Mouse (Mus musculus) limb, embryonic 10.5 days (tissue): ENCODE measurements around the gene Pla2g4b. TPM values are rescaled to one million over a fixed set of nuclear protein-coding genes. Genes with fewer than 3 reads are reported as not detected.

Experiments used
- DNase-seq: peaks from one replicate; pipeline ENCODE4 v3.0.0-alpha.2; 2017; ENCODE audit warnings: low spot score
- H3K27ac ChIP-seq: fragments of 300-500 bp; sonication (generic); 2 replicates; pipeline ENCODE4 v1.5.1; 2016; ENCODE audit warnings: mild to moderate bottlenecking
- H3K27me3 ChIP-seq: fragments of 300-500 bp; sonication (generic); 2 replicates; pipeline ENCODE4 v1.6.1; 2016; ENCODE audit warnings: low read depth, mild to moderate bottlenecking; ENCODE audit not compliant: poor library complexity, severe bottlenecking
- H3K36me3 ChIP-seq: fragments of 300-500 bp; sonication (generic); 2 replicates; pipeline ENCODE4 v1.6.1; 2016; ENCODE audit warnings: mild to moderate bottlenecking, moderate library complexity
- H3K4me1 ChIP-seq: fragments of 300-500 bp; sonication (generic); 2 replicates; pipeline ENCODE4 v1.6.1; 2016
- H3K4me3 ChIP-seq: fragments of 300-500 bp; sonication (generic); 2 replicates; pipeline ENCODE4 v1.5.1; 2016; ENCODE audit warnings: mild to moderate bottlenecking, moderate library complexity
- H3K9me3 ChIP-seq: fragments of 300-500 bp; sonication (generic); replicated peaks from 2 replicates; pipeline ENCODE4 v1.6.1; 2016; ENCODE audit warnings: mild to moderate bottlenecking
- WGBS: fragments of 180-500 bp; shearing (Covaris S2); methylation state at CpG from one replicate; pipeline ENCODE4 v1.1.7; 2016; 5-methylcytosine and 5-hydroxymethylcytosine counted together
- polyA plus RNA-seq: library from polyadenylated mRNA; unstranded; fragments of >200 nt; fragmentation: Nextera tagmentation; extraction: Ambion mirVana; gene quantifications from 2 replicates; pipeline ENCODE4 v1.2.1, GENCODE M21; 2016

The Pla2g4b gene
- polyA plus RNA-seq, 1 experiment from 2014 or later: 3.9 TPM

GRCm38 (mm10) chr2:120000882-120001584 is 32.2 kb upstream of the Pla2g4b start:
- Histone ChIP-seq H3K27ac (0 out of 2 replicates have a peak overlapping the region, but pooled peaks have one; percentile 34), H3K9me3 (no peaks in the 10 kb centered on the region), H3K4me1 (peaks cover 25% of the 10 kb centered on the region), H3K27me3 (no peaks in the 10 kb centered on the region), H3K4me3 (no peak overlapping the region), H3K36me3 (peaks cover 8% of the 10 kb centered on the region)
- no peak for DNase-seq
- 83% methylated on average over 3 of the region's 3 CpGs for WGBS

DNA sequence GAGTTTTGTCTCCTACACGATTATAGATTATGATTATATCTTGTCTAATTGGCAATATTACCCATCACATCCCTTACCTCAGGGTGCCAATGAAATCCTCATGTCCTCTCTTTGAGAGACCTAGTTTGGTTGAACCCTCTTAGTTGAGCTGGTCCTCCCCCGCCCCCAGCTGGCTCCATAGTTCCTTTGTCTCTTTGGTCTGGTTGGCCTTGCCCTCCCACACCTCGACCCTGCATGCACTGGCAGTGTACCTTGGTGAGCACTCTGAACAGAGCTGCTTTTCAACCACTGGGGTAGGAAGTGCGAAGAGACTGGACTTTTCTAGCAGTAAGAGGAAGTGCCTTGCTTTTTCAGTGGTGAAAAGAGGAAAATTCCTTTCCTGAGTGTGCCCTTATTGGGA is 31.3 kb upstream of the Pla2g4b start:
- peaks cover 8% of the 10 kb centered on the region for H3K36me3 ChIP-seq
- no peaks in the 10 kb centered on the region for H3K9me3 ChIP-seq
- no peaks in the 10 kb centered on the region for H3K27me3 ChIP-seq
- no peak overlapping the region for H3K27ac ChIP-seq
- 88% methylated on average over 4 of the region's 4 CpGs for WGBS
- no peak for DNase-seq
- H3K4me1 ChIP-seq: peaks cover 15% of the 10 kb centered on the region
- no peak overlapping the region for H3K4me3 ChIP-seq

DNA sequence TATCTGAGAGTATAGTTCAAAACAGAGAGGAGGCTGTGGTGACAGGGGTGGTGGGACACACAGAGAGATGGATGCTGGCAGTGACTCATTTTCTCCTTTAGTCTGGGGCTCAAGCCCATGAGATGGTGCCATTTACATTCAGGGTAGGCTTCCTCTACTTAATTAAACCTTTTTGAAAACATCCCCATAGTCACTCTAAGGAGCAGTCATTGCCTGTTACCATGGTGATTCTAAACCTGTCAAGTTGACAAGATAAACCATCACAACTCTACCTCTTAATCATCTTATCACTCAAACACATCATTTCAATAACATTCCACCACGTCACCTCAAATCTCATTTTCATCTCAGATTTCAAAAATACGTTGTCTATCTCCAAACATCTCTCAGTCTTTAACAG is 29.2 kb upstream of the Pla2g4b start:
- Histone ChIP-seq H3K27me3 (no peaks in the 10 kb centered on the region), H3K27ac (no peak overlapping the region), H3K36me3 (peaks cover 5% of the 10 kb centered on the region; the same call in 1 of the 2 replicates), H3K9me3 (no peaks in the 10 kb centered on the region), H3K4me3 (no peak overlapping the region), H3K4me1 (peaks cover 10% of the 10 kb centered on the region)
- WGBS: 94% methylated on average over 2 of the region's 2 CpGs
- DNase-seq: no peak

DNA sequence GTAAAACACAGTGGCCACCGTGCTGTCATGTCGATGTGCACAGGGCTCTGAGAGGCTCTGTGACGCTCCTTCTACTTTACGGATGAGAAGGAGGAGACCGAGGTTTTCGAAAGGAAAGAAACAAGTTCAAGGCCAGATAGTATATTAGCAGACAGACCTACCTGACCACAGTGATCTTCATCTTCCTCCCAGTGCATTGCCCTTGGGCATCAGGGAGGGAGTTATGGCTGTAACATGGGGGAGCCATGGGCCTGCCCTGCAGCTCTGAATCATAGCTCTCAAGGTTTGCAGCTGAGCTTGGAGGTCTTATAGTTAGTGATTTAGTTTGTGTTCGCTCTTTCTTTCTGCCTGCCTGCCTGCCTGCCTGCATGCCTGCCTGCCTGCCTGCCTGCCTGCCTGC is 26.5 kb upstream of the Pla2g4b start:
- H3K9me3 ChIP-seq: no peaks in the 10 kb centered on the region
- WGBS: 93% methylated on average over 7 of the region's 7 CpGs
- H3K36me3 ChIP-seq: peaks cover 2% of the 10 kb centered on the region; the same call in 1 of the 2 replicates
- DNase-seq: no peak
- no peaks in the 10 kb centered on the region; the same call in 1 of the 2 replicates for H3K4me1 ChIP-seq
- H3K27ac ChIP-seq: no peak overlapping the region
- no peak overlapping the region for H3K4me3 ChIP-seq
- no peaks in the 10 kb centered on the region for H3K27me3 ChIP-seq

- Histone ChIP-seq H3K4me3 (no peak overlapping the region), H3K9me3 (no peaks in the 10 kb centered on the region), H3K27ac (no peak overlapping the region), H3K27me3 (no peaks in the 10 kb centered on the region), H3K36me3 (peaks cover 6% of the 10 kb centered on the region; the same call in 1 of the 2 replicates), H3K4me1 (no peaks in the 10 kb centered on the region)
- no peak for DNase-seq
- 89% methylated on average over 4 of the region's 4 CpGs for WGBS
Observed at GRCm38 (mm10) chr2:120007680-120008210, 25.5 kb upstream of the Pla2g4b start.

DNA sequence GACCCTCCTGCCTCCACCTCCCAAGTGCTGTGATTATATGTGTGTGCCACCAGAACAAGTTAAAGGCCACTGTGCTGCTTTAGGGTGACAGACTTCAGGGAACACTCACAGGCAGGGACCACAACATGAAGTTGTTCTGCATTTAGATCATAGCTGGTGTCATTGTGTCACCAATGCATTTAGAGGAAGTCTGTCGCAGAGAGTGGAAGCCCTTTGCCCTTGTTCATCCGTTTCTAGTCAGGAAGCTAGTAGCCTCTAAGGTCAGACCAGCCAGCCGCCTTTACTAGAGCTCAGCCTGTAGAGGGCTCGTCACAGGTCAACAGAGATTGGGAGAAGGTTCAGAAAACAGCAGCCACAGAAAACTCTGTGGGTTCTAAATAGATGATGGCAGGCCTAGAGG is 24.5 kb upstream of the Pla2g4b start:
- DNase-seq: no peak
- WGBS: 60% methylated on average over 4 of the region's 4 CpGs

GRCm38 (mm10) chr2:120011462-120012200 is 21.6 kb upstream of the Pla2g4b start:
- H3K36me3 ChIP-seq: peaks cover 21% of the 10 kb centered on the region
- peak; percentile 53 for DNase-seq
- H3K9me3 ChIP-seq: no peaks in the 10 kb centered on the region
- H3K27me3 ChIP-seq: no peaks in the 10 kb centered on the region
- no peaks in the 10 kb centered on the region for H3K4me1 ChIP-seq
- H3K27ac ChIP-seq: no peak overlapping the region
- H3K4me3 ChIP-seq: no peak overlapping the region
- 83% methylated on average over 8 of the region's 8 CpGs for WGBS

More for the DNA sequence above, 24.5 kb upstream of the Pla2g4b start:
- Histone ChIP-seq H3K27me3 (no peaks in the 10 kb centered on the region), H3K9me3 (no peaks in the 10 kb centered on the region), H3K27ac (no peak overlapping the region), H3K4me3 (no peak overlapping the region), H3K36me3 (peaks cover 9% of the 10 kb centered on the region; the same call in 1 of the 2 replicates), H3K4me1 (no peaks in the 10 kb centered on the region)

DNA sequence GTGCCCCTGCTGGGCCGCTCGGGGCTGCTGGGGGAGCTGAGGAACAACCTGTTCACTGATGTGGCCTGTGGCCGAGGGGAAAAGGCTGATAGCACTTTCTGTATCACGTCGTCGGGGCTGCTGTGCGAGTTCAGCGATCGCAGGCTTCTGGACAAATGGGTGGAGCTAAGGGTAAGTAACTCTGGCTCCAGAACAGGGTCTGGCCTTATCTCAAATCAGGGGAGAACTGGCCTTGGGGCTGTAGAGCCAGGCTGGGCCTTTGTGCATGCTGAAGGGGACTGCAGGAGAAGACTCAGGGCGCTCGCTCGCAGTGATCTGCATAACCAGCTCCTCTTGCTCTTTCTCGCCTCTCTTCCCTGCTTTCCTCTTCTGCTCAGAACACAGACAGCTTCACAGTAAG is 20.3 kb upstream of the Pla2g4b start:
- DNase-seq: no peak
- 84% methylated on average over 13 of the region's 13 CpGs for WGBS
- H3K4me1 ChIP-seq: no peaks in the 10 kb centered on the region
- H3K9me3 ChIP-seq: no peaks in the 10 kb centered on the region
- no peak overlapping the region for H3K4me3 ChIP-seq
- H3K27ac ChIP-seq: no peak overlapping the region
- H3K36me3 ChIP-seq: peaks cover 34% of the 10 kb centered on the region
- no peaks in the 10 kb centered on the region for H3K27me3 ChIP-seq

DNA sequence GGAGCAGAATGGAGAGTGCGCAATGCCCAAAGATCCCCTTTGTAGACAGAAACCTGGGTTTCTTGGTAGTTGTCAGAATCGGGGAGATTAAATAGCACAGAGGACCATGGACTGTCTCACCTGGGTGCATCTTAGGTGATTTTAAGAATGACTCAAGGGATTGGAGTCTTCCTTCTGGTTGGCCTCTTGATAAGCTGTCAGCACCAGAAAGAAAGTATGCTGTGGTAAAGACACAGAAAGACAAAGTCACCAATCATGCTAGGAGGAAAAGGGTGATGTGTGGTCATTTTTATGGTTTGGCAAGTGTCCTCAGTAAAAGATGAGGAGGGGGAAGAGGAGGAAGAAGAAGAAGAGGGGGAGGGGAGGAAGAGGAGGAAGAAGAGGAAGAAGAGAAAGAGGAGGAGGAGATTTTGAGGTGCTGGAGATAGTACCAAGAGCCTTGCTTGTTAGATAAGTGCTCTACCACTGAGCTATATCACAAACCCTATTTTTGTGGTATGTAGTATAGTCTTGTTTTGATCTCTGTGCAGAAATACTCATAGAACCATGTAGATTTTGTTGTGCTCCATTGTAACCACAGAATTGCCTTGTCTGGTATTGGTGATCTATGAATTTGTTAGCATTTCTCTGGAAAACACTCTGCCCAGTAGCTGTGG is 19.3 kb upstream of the Pla2g4b start:
- H3K36me3 ChIP-seq: peaks cover 45% of the 10 kb centered on the region
- no peak overlapping the region for H3K4me3 ChIP-seq
- H3K9me3 ChIP-seq: no peaks in the 10 kb centered on the region
- no peaks in the 10 kb centered on the region for H3K27me3 ChIP-seq
- H3K27ac ChIP-seq: no peak overlapping the region
- 94% methylated on average over 2 of the region's 2 CpGs for WGBS
- DNase-seq: no peak
- no peaks in the 10 kb centered on the region for H3K4me1 ChIP-seq

- H3K9me3 ChIP-seq: no peaks in the 10 kb centered on the region
- H3K4me3 ChIP-seq: no peak overlapping the region
- no peak overlapping the region for H3K27ac ChIP-seq
- peaks cover 62% of the 10 kb centered on the region for H3K36me3 ChIP-seq
- H3K4me1 ChIP-seq: no peaks in the 10 kb centered on the region
- no peaks in the 10 kb centered on the region for H3K27me3 ChIP-seq
- WGBS: 95% methylated on average over 4 of the region's 4 CpGs
- no peak for DNase-seq
Observed at GRCm38 (mm10) chr2:120015882-120016281, 17.3 kb upstream of the Pla2g4b start.

DNA sequence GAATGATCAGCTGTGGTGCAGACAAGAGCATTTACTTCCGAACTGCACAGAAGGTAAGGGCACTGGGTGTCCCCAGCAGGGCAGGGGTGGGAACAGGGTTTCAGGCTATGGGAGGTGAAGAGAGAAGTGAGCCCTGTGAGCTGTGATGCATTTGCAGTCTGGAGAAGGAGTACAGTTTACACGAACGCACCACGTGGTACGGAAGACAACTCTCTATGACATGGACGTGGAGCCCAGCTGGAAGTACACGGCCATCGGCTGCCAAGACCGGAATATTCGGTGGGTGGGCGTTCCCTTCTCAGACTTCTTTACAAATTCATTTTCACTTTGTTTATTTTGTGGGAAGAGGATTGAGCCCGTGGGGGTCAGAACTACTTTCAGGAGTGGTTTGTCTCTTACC is 15.6 kb upstream of the Pla2g4b start:
- Histone ChIP-seq H3K36me3 (peaks cover 77% of the 10 kb centered on the region), H3K4me1 (no peaks in the 10 kb centered on the region), H3K27ac (no peak overlapping the region), H3K4me3 (no peak overlapping the region), H3K27me3 (no peaks in the 10 kb centered on the region), H3K9me3 (no peaks in the 10 kb centered on the region)
- 93% methylated on average over 12 of the region's 12 CpGs for WGBS
- no peak for DNase-seq

DNA sequence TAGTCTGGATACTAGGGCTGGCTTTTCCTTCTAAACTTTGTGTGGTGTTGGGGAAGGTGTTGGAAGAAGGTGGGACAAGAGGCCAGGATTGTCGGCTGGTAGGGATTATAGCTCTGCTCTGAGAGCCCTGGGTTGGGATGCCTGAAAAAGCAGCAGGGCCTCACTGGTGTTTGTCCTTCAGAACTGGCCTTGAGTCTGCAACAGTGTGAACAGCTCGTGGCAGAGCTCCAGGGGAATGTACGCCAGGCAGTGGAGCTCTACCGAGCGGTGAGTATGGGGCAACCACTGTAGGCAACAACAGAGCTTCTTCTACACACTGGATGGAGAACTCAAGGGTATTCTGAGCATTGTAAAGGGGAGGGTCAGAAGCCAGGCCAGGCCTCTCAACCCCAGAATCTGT is 8.9 kb upstream of the Pla2g4b start:
- H3K9me3 ChIP-seq: no peaks in the 10 kb centered on the region
- peaks cover 64% of the 10 kb centered on the region for H3K36me3 ChIP-seq
- H3K4me1 ChIP-seq: peaks cover 19% of the 10 kb centered on the region
- no peak overlapping the region for H3K27ac ChIP-seq
- no peak overlapping the region for H3K4me3 ChIP-seq
- DNase-seq: no peak
- H3K27me3 ChIP-seq: no peaks in the 10 kb centered on the region
- 90% methylated on average over 5 of the region's 5 CpGs for WGBS
